Mouse (Mus musculus): Measurements from ENCODE around the gene Cldn6.

Gene Cldn6

GRCm38 (mm10) chr17:23675127-23675526 is 3.9 kb upstream of the Cldn6 start:
- DNase-seq (ENCODE audit: low spot score), result peak; percentile 71

- DNase-seq (ENCODE audit: low spot score), result peak; percentile 75
Observed at GRCm38 (mm10) chr17:23675564-23676281, 3.3 kb upstream of the Cldn6 start.

- peak; percentile 80 for DNase-seq (ENCODE audit: low spot score)
Observed at GRCm38 (mm10) chr17:23676473-23677031, 2.5 kb upstream of the Cldn6 start.

GRCm38 (mm10) chr17:23677236-23677679 is 1.8 kb upstream of the Cldn6 start, which contains the start of gene Tnfrsf12a:
Tnfrsf12a (minus strand) TSS chr17:23677468.
- DNase-seq (ENCODE audit: low spot score), result peak; percentile 82

- DNase-seq (ENCODE audit: low spot score), result no peak
Observed at GRCm38 (mm10) chr17:23680336-23680735, 1.3 kb downstream of the Cldn6 start.

- no peak for DNase-seq (ENCODE audit: low spot score)
Observed at GRCm38 (mm10) chr17:23681086-23681485, 2.0 kb downstream of the Cldn6 start.

GRCm38 (mm10) chr17:23682092-23682491 is 3.0 kb downstream of the Cldn6 start:
- no peak for DNase-seq (ENCODE audit: low spot score)

GRCm38 (mm10) chr17:23682530-23682929 is 3.5 kb downstream of the Cldn6 start:
- no peak for DNase-seq (ENCODE audit: low spot score)

- DNase-seq (ENCODE audit: low spot score), result no peak
Observed at GRCm38 (mm10) chr17:23683226-23683625, 4.2 kb downstream of the Cldn6 start.

- DNase-seq (ENCODE audit: low spot score), result no peak
Observed at GRCm38 (mm10) chr17:23683856-23684672, 5.0 kb downstream of the Cldn6 start, which contains the start of gene Cldn9. Cldn9 (minus strand) TSS chr17:23684026.

- no peak for DNase-seq (ENCODE audit: low spot score)
Observed at GRCm38 (mm10) chr17:23694491-23694890, 15.4 kb downstream of the Cldn6 start.

- no peak for DNase-seq (ENCODE audit: low spot score)
Observed at GRCm38 (mm10) chr17:23695801-23696200, 16.8 kb downstream of the Cldn6 start.

GRCm38 (mm10) chr17:23699131-23700077 is 20.4 kb downstream of the Cldn6 start:
- peak; percentile 33 for DNase-seq (ENCODE audit: low spot score)

GRCm38 (mm10) chr17:23700079-23700478 is 21.0 kb downstream of the Cldn6 start:
- DNase-seq (ENCODE audit: low spot score), result peak; percentile 82

GRCm38 (mm10) chr17:23703301-23703700 is 24.3 kb downstream of the Cldn6 start:
- DNase-seq (ENCODE audit: low spot score), result no peak

GRCm38 (mm10) chr17:23704741-23705140 is 25.7 kb downstream of the Cldn6 start:
- no peak for DNase-seq (ENCODE audit: low spot score)

GRCm38 (mm10) chr17:23705525-23706104 is 26.6 kb downstream of the Cldn6 start:
- no peak for DNase-seq (ENCODE audit: low spot score)

GRCm38 (mm10) chr17:23706212-23706611 is 27.2 kb downstream of the Cldn6 start:
- DNase-seq (ENCODE audit: low spot score), result peak; percentile 78

- no peak for DNase-seq (ENCODE audit: low spot score)
Observed at GRCm38 (mm10) chr17:23717003-23717402, 38.0 kb downstream of the Cldn6 start.

GRCm38 (mm10) chr17:23719455-23719854 is 40.4 kb downstream of the Cldn6 start:
- no peak for DNase-seq (ENCODE audit: low spot score)

GRCm38 (mm10) chr17:23721886-23722285 is 42.8 kb downstream of the Cldn6 start:
- no peak for DNase-seq (ENCODE audit: low spot score)
